Mouse (Mus musculus) thymus, postnatal 0 days (tissue): ENCODE measurements at regions not wholly inside any gene's neighbourhood (a gene's known extent, or its start where the extent isn't known, plus 50 kb on each side); places are given as distances from the start of the nearest gene placed in this dataset.

ENCODE experiments used
- DNase-seq: peaks from one replicate; pipeline ENCODE4 v3.0.0-alpha.2; 2015; ENCODE audit warnings: low spot score

- DNase-seq, result no peak
Measured at GRCm38 (mm10) chr6:16999451-17000139, 65.4 kb upstream of the Tes start.

DNA sequence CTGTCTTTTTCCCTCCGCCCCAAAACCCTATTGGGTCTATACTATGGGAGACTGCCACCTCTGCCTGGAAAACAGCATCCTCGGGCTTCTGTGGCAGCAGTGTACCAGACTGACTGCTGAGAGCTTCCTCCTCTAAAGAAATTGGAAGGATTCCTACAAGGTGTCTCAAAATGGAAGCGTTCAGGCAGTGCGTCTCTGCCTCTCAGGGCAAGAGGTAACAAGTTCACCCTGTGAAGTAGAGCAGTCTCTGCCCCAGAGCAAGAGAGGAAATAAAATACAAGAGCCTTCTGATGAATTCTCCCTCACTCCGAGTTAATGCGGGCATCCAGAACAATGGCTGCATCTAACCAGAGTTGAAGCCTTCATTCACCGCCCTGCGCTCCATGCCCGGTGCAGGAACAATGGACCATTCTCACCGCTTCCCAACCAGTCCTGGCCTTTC is 69.4 kb upstream of the Tes start:
- DNase-seq, result no peak

DNA sequence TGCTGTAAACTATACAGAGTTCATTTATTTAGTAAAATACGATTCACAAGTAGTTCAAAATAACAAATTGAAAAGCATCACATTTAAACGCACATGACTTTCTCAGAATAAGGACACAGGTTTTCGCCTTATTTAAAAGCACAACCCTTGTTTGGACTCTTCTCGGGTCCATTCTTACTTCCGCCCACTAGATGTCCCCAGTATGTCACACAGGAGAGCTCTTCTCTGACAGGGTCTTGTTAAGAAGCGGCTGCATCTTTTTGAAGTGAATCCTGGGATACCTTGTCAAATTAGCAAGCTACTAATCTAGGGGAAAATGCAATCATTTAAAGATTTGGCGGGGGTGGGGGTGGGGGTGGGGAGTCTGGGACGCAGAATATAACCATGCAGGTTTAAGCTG is 70.2 kb upstream of the Tes start:
- peak; percentile 17 for DNase-seq

GRCm38 (mm10) chr6:16991996-16992591 is 72.9 kb upstream of the Tes start:
- DNase-seq, result no peak

GRCm38 (mm10) chr6:16978206-16978505 is 79.9 kb upstream of the Tfec start:
- DNase-seq, result peak; percentile 40

DNA sequence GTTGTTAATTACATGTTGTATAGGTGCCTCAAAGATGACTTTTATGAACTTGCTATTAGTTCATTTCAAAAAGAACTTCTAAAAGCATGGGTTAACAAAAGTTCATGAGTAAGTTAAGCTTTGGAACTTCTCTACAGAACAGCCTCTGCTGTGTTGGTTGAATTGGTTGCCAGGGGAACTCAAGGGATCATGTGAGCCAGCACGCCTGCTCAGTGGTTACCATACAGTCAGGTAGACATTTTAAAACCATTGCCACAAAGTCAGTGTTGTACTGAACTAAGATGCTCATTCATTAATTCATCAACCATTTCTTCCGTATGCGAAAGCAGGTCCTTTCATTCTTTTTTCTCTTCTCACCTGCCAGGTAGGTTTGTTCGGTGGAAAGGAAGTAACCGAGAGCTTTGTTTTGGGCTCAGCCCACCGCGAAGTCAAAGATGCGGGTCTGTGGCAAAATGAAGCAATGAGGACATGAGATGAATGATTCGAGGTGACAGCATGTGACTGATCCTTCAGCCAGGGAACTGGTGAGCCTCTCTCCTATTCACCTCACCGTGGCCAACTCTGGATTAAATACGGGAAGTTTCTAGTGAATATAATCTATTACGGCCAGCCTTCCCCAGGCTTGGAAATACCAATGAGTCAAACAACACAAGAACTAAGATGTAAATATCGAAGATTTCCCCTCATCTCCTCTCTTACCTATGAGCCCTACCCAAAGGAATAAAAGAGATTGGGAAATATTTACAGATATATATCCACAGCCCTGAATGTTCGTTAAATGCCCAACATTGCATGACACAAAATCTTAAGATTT is 79.4 kb upstream of the Tfec start:
- DNase-seq, result no peak

- no peak for DNase-seq
Measured at GRCm38 (mm10) chr6:16965658-16966057, 67.4 kb upstream of the Tfec start.

DNA sequence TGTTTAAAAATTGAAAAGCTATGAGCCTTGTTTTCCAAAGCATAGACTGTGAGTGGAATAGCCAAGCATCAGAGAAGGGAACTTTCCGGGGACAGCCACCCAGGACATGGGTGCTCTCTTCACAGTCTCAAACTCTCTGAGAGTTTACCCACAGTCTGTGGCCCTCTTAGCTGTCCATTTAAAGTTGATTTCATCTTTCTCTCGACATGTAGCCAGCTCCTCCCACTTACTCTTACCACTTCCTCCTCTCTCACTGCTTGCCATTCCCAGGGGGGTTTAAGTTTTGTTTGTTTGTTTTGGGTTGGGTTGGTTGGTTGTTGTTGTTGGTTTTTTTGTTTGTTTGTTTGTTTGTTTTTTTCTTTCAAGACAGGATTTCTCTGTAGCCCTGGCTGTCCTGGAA is 66.1 kb upstream of the Tfec start:
- DNase-seq, result no peak

- no peak for DNase-seq
Measured at GRCm38 (mm10) chr6:16963958-16964357, 65.7 kb upstream of the Tfec start.

- no peak for DNase-seq
Measured at GRCm38 (mm10) chr6:16958102-16958501, 59.9 kb upstream of the Tfec start.

DNA sequence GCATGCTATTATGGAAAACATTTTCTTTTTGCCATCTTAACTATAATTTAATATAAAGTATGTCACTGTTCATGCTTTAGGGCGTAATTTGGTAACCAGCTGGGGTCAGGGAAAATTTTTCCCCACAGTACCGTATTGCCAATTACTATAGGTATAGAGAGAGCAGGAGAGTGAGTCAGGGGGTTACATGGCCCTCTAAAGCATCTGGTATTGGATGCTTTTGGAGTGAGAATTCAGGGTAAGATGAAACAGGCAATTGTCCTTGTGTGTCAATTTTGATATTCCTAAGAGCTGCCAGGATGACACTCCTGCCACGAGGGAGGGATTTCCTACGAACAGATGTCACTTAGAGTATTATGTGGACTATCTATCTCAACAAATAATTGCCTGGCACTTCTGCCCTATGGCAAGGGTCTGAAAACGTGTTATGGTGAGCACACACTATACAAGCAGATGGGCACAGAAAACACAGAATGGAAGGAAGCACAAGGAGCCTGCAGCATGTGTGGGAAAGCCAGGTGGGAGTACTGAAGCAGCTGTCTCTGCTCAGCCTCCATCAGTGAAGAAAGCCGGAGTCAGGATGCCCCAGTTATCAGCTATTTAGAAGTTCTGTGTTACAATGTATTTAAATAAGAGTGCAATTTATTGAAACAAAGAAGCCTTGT is 58.7 kb upstream of the Tfec start:
- no peak for DNase-seq
